Comparison of ENCODE assay signal across 24 mouse cellular contexts in genomic region chr19:18582226-18582625, GRCm38 (mm10). TPM values are rescaled to one million over a fixed set of nuclear protein-coding genes. Genes with fewer than 3 reads are reported as not detected.
DNase-seq lines count a peak whose midpoint lies in the region; ATAC-seq and TF ChIP-seq lines count a peak whose summit lies in the region.
"Had no signal": no experiment of that assay in that cellular context is flagged by ENCODE, and none has a peak within 500 bp of the region (broad histone marks: within the 10 kb centered on the region; RNA-seq: fewer than 3 reads in every experiment).

No protein-coding gene starts in this region.

- no peak for TF ChIP-seq CTCF in liver, postnatal 0 days (IDR thresholded peaks at IDR 0.05; ENCODE audit: low read depth)
- no peak for TF ChIP-seq CTCF in bone marrow, adult 2 months (IDR thresholded peaks at IDR 0.05; ENCODE audit: control insufficient read depth, insufficient read depth, low read length)

- H3K27ac ChIP-seq in liver, postnatal 0 days (ENCODE audit: low read depth) = 0 out of 2 replicates have a peak overlapping the region, but pooled peaks have one; percentile 57
- H3K27ac ChIP-seq in liver, embryonic 12.5 days = no peak overlapping the region
- peak overlapping the region; percentile 49 for H3K27ac ChIP-seq in bone marrow, adult 2 months (ENCODE audit: control insufficient read depth, insufficient read depth, low read depth, low read length, poor library complexity)
- H3K27ac ChIP-seq: embryonic facial prominence, embryonic 10.5 days; embryonic facial prominence, embryonic 12.5 days; forebrain, embryonic 13.5 days; forebrain, embryonic 15.5 days had no signal

- peak; percentile 60 for DNase-seq in heart, adult 11 months
- DNase-seq in heart, postnatal 14 days = no peak
- DNase-seq in liver, postnatal 0 days = no peak
- DNase-seq: adrenal gland, adult 8-10 months; adrenal gland, postnatal 14 days; adrenal gland, postnatal 36 days; B cell, adult 2 months; cerebellum, adult 11 months; cerebellum, adult 18-20 months; cerebellum, adult 8-10 months; cerebellum, adult 9-11 months; cerebellum, postnatal 14 days; forebrain, postnatal 0 days had no signal

- no peaks in the 10 kb centered on the region for H3K27me3 ChIP-seq in liver, postnatal 0 days (ENCODE audit: insufficient read depth, low read length)
- no peaks in the 10 kb centered on the region for H3K27me3 ChIP-seq in liver, embryonic 12.5 days (replicated peaks)
- H3K27me3 ChIP-seq: CH12.LX; embryonic facial prominence, embryonic 12.5 days; forebrain, embryonic 13.5 days; forebrain, embryonic 15.5 days; Patski had no signal

- intact Hi-C loops in heart, postnatal 14 days (cut with DNase I) = no loop called here

- no peak for TF ChIP-seq POLR2A in bone marrow, adult 2 months (IDR thresholded peaks at IDR 0.05; ENCODE audit: borderline replicate concordance, control insufficient read depth, low read depth, low read length)

- no peak overlapping the region for H3K9ac ChIP-seq in liver, postnatal 0 days (replicated peaks)
- H3K9ac ChIP-seq in liver, embryonic 12.5 days = no peak overlapping the region
- H3K9ac ChIP-seq: embryonic facial prominence, embryonic 12.5 days; forebrain, embryonic 13.5 days; forebrain, embryonic 15.5 days; forebrain, postnatal 0 days had no signal

- WGBS in liver, postnatal 0 days (ENCODE audit: insufficient replicate concordance) = 89% methylated on average over 9 of the region's 9 CpGs
- 89% methylated on average over 9 of the region's 9 CpGs for WGBS in liver, embryonic 12.5 days (ENCODE audit: insufficient replicate concordance)
- 84% methylated on average over 9 of the region's 9 CpGs for WGBS in bone marrow, adult 2 months

- H3K9me3 ChIP-seq in liver, postnatal 0 days (ENCODE audit: low read length) = no peaks in the 10 kb centered on the region
- no peaks in the 10 kb centered on the region for H3K9me3 ChIP-seq in liver, embryonic 12.5 days (replicated peaks)
- H3K9me3 ChIP-seq: embryonic facial prominence, embryonic 10.5 days; embryonic facial prominence, embryonic 12.5 days; forebrain, embryonic 13.5 days; forebrain, embryonic 15.5 days; G1E had no signal

- peaks cover 4% of the 10 kb centered on the region; the same call in 1 of the 2 replicates for H3K4me1 ChIP-seq in liver, postnatal 0 days (ENCODE audit: insufficient read depth)
- H3K4me1 ChIP-seq in liver, embryonic 12.5 days = 0 out of 2 replicates have a peak, but pooled peaks cover 4% of the 10 kb centered on the region
- H3K4me1 ChIP-seq in bone marrow, adult 2 months (ENCODE audit: control insufficient read depth, insufficient read depth, low read length) = peaks cover 8% of the 10 kb centered on the region
- H3K4me1 ChIP-seq: forebrain, embryonic 15.5 days had no signal

- H3K36me3 ChIP-seq in liver, postnatal 0 days (replicated peaks; ENCODE audit: insufficient read depth, low read length) = peaks cover 37% of the 10 kb centered on the region
- H3K36me3 ChIP-seq in liver, embryonic 12.5 days = peaks cover 17% of the 10 kb centered on the region
- H3K36me3 ChIP-seq: embryonic facial prominence, embryonic 12.5 days; forebrain, embryonic 15.5 days had no signal

- H3K4me2 ChIP-seq in liver, postnatal 0 days (ENCODE audit: low read depth, low read length) = no peak overlapping the region
- H3K4me2 ChIP-seq in liver, embryonic 12.5 days = no peak overlapping the region
- H3K4me2 ChIP-seq: embryonic facial prominence, embryonic 12.5 days; forebrain, embryonic 13.5 days; forebrain, embryonic 15.5 days had no signal

- TF ChIP-seq EP300 in liver, postnatal 0 days (IDR thresholded peaks at IDR 0.05; ENCODE audit: low read depth) = no peak

- no peak for ATAC-seq in liver, postnatal 0 days
- ATAC-seq in liver, embryonic 12.5 days = no peak
- ATAC-seq: activated CD4-positive, CD25-positive, alpha-beta regulatory T cell, adult 4 months; CD4-positive, CD25-positive, alpha-beta regulatory T cell, adult 4 months; forebrain, embryonic 13.5 days; forebrain, embryonic 15.5 days; forebrain, postnatal 0 days; Patski had no signal

- H3K4me3 ChIP-seq in liver, postnatal 0 days (ENCODE audit: low read depth, low read length) = no peak overlapping the region
- H3K4me3 ChIP-seq in liver, embryonic 12.5 days = no peak overlapping the region
- no peak overlapping the region for H3K4me3 ChIP-seq in bone marrow, adult 2 months (replicated peaks; ENCODE audit: control insufficient read depth, low read depth, low read length)
- H3K4me3 ChIP-seq: embryonic facial prominence, embryonic 10.5 days; embryonic facial prominence, embryonic 12.5 days; forebrain, embryonic 13.5 days; forebrain, embryonic 15.5 days had no signal

RNA-seq across cellular contexts. Expression of gene Ostf1, which starts 49.4 kb away (rescaled TPM):
- 10 to 100 TPM; 46.5 to 52.2 TPM for total RNA-seq in heart, postnatal 14 days (2021)
- polyA plus RNA-seq in liver, postnatal 0 days (2015; fragmentation: Nextera tagmentation; extraction: Ambion mirVana) = 87.5 and 93.7 TPM in 2 replicates
- polyA plus RNA-seq in liver, embryonic 12.5 days (2016; fragmentation: Nextera tagmentation; extraction: Ambion mirVana) = 60.8 and 65.1 TPM in 2 replicates
- 32.5 and 64.7 TPM in 2 replicates for polyA plus RNA-seq in bone marrow, adult 2 months (2011; ENCODE audit: insufficient read depth, insufficient read length, low replicate concordance, missing spikeins)

RNA-seq across cellular contexts. Expression of gene Nmrk1, which starts 49.5 kb away (rescaled TPM):
- total RNA-seq in heart, postnatal 14 days (2021) = 1 to 10 TPM; 3.9 to 4.0 TPM
- 10.9 and 12.6 TPM in 2 replicates for polyA plus RNA-seq in liver, postnatal 0 days (2015; fragmentation: Nextera tagmentation; extraction: Ambion mirVana)
- 6.3 and 7.2 TPM in 2 replicates for polyA plus RNA-seq in liver, embryonic 12.5 days (2016; fragmentation: Nextera tagmentation; extraction: Ambion mirVana)
- 3.0 and 14.9 TPM in 2 replicates for polyA plus RNA-seq in bone marrow, adult 2 months (2011; ENCODE audit: insufficient read depth, insufficient read length, low replicate concordance, missing spikeins)
